Mouse (Mus musculus) lung, postnatal 0 days (tissue): ENCODE data around the gene Mark2.

Experiments
- CTCF ChIP-seq: IDR thresholded peaks from 2 replicates; pipeline ENCODE4 v1.5.1; 2016; ENCODE audit warnings: antibody characterized with exemption, mild to moderate bottlenecking
- EP300 ChIP-seq: IDR thresholded peaks from 2 replicates; pipeline ENCODE4 v1.6.1; 2016; ENCODE audit warnings: antibody characterized with exemption, mild to moderate bottlenecking, control low read depth

DNA sequence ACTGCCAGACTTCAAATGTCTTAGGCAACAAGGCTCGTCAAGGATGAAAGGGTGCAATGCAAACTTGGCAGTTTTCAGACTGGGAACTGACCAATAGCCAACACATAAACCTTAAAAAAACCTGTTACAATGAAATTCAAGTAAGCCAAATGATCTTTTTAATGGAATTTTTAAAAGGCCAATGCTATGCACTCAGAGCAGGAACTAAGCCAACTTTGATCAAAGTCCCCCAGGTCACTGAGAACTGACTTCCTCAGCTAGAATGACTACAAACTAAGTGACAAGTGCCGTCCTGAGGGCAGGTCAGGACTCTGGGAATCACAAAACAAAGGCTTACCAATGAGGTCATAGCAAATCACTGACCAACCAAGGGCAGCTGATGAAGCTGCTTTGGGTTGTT, 21.5 kb downstream of the Mark2 start:
- TF ChIP-seq CTCF (no peak), EP300 (no peak)
